Mouse (Mus musculus): ENCODE data around the gene Dync1li2. TPM values are rescaled to one million over a fixed set of nuclear protein-coding genes. Genes with fewer than 3 reads are reported as not detected.

The Dync1li2 gene
- polyA plus RNA-seq, 2 experiments: 8.2 to 9.4 TPM

DNA sequence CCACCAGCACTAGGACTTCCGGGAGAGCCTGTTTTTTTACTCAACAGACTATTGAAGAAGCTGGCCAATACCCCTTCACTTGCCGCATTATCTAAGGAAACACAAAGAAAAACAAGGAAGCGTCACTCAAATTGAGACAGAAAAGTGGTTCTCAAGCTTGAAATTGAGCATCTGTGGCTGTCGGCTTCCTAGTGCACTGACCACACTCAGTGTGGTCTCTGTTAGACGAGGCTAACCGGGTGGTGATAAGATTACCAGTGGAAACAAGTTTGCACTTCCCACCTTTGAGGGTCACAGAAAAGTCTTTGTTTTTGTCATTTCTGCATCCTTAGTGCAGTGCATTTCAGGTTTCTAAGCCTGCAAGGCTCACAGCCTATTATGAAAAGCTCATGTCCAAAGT lies 20.5 kb downstream of the Dync1li2 start:
- no peak overlapping the region for H3K4me3 ChIP-seq (ENCODE audit: insufficient read depth in 1 of 2, low read depth in 2 of 2, low read length in 2 of 2)
- no peaks in the 10 kb centered on the region for H3K27me3 ChIP-seq (ENCODE audit: control insufficient read depth, insufficient read depth, low read length)
- ATAC-seq (ENCODE audit: insufficient read depth) (no peak), DNase-seq (ENCODE audit: low read depth in 3 of 3, low spot score in 3 of 3) (no peak)
- no peak overlapping the region for H3K27ac ChIP-seq
- H3K36me3 ChIP-seq (replicated peaks; ENCODE audit: control insufficient read depth, insufficient read depth, low read depth): peaks cover 43% of the 10 kb centered on the region
- TF ChIP-seq CTCF (IDR thresholded peaks at IDR 0.05; ENCODE audit: low read depth): no peak
- no peak for TF ChIP-seq EP300 (IDR thresholded peaks at IDR 0.05; ENCODE audit: low read depth)
- no peaks in the 10 kb centered on the region for H3K9me3 ChIP-seq (ENCODE audit: control insufficient read depth, low read length)
- H3K4me1 ChIP-seq (replicated peaks; ENCODE audit: control insufficient read depth in 2 of 2, insufficient read depth in 2 of 2, low read length in 1 of 2): no peaks in the 10 kb centered on the region
- H3K9ac ChIP-seq (replicated peaks): no peak overlapping the region
- no peak overlapping the region for H3K4me2 ChIP-seq (ENCODE audit: low read depth)
- 31% methylated on average over 6 of the region's 6 CpGs for WGBS (ENCODE audit: insufficient replicate concordance)

DNA sequence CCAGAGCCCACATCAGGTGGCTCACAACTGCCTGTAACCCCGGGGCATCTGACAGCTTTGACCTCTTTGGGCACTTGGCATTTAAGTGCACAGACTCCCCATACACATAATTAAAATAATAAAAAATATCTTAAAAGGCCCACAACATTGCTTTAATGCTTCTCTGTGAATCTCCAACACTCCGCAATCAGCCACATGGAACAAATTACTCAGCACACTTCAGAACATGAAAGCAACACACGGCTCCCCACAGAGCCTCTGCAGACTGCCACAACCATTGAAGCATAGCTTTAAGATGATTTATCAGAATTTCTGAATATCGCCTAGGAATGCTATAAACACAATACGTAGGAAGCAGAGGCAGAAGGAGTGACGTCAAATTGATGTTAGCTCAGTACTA lies 26.8 kb downstream of the Dync1li2 start:
- no peak for ATAC-seq (ENCODE audit: insufficient read depth)
- TF ChIP-seq CTCF (IDR thresholded peaks at IDR 0.05; ENCODE audit: low read depth) (no peak), EP300 (IDR thresholded peaks at IDR 0.05; ENCODE audit: low read depth) (no peak)
- H3K27me3 ChIP-seq (ENCODE audit: control insufficient read depth, insufficient read depth, low read length): no peaks in the 10 kb centered on the region
- peaks cover 7% of the 10 kb centered on the region for H3K36me3 ChIP-seq (replicated peaks; ENCODE audit: control insufficient read depth, insufficient read depth, low read depth)
- no peak overlapping the region for H3K4me2 ChIP-seq (ENCODE audit: low read depth)
- WGBS (ENCODE audit: insufficient replicate concordance): 74% methylated on average over 6 of the region's 6 CpGs
- 0 out of 4 replicates have a peak, but pooled peaks cover 0 to 2% of the 10 kb centered on the region in 2 experiments for H3K4me1 ChIP-seq (replicated peaks; ENCODE audit: control insufficient read depth in 2 of 2, insufficient read depth in 2 of 2, low read length in 1 of 2)
- H3K9me3 ChIP-seq (ENCODE audit: control insufficient read depth, low read length): no peaks in the 10 kb centered on the region
- H3K27ac ChIP-seq: no peak overlapping the region
- H3K4me3 ChIP-seq (ENCODE audit: insufficient read depth in 1 of 2, low read depth in 2 of 2, low read length in 2 of 2): no peak overlapping the region
- no peak overlapping the region for H3K9ac ChIP-seq (replicated peaks)
- DNase-seq (ENCODE audit: low read depth in 3 of 3, low spot score in 3 of 3): no peak

DNA sequence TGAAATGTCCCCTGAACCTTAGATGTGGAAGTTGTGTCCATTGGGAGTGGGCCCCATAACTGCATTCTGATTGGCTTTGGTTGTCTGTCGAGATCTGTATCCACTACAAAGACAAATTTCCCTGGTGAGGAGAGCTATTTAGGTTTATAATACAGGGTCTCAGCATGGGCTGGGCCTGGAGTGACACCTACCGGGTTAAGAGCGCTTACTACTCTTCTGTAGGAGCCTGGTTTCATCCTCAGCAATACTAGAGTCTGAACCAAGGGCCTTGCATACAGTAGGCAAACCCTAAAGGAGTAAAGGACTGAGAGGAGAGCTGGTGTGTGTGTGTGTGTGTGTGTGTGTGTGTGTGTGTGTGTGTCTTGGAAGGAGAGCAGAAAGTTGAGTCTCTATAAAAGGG lies 28.6 kb downstream of the Dync1li2 start:
- WGBS (ENCODE audit: insufficient replicate concordance): 50% methylated on average over 3 of the region's 3 CpGs
- ATAC-seq (ENCODE audit: insufficient read depth): no peak
- Histone ChIP-seq H3K4me2 (ENCODE audit: low read depth) (no peak overlapping the region), H3K27me3 (ENCODE audit: control insufficient read depth, insufficient read depth, low read length) (no peaks in the 10 kb centered on the region), H3K4me1 (replicated peaks; ENCODE audit: control insufficient read depth in 2 of 2, insufficient read depth in 2 of 2, low read length in 1 of 2) (0 out of 4 replicates have a peak, but pooled peaks cover 0 to 2% of the 10 kb centered on the region in 2 experiments), H3K4me3 (ENCODE audit: insufficient read depth in 1 of 2, low read depth in 2 of 2, low read length in 2 of 2) (no peak overlapping the region), H3K9me3 (ENCODE audit: control insufficient read depth, low read length) (no peaks in the 10 kb centered on the region), H3K27ac (no peak overlapping the region), H3K9ac (replicated peaks) (no peak overlapping the region), H3K36me3 (replicated peaks; ENCODE audit: control insufficient read depth, insufficient read depth, low read depth) (no peaks in the 10 kb centered on the region; the same call in 1 of the 2 replicates)
- no peak for TF ChIP-seq EP300 (IDR thresholded peaks at IDR 0.05; ENCODE audit: low read depth)
- no peak for TF ChIP-seq CTCF (IDR thresholded peaks at IDR 0.05; ENCODE audit: low read depth)
- no peak for DNase-seq (ENCODE audit: low read depth in 3 of 3, low spot score in 3 of 3)

DNA sequence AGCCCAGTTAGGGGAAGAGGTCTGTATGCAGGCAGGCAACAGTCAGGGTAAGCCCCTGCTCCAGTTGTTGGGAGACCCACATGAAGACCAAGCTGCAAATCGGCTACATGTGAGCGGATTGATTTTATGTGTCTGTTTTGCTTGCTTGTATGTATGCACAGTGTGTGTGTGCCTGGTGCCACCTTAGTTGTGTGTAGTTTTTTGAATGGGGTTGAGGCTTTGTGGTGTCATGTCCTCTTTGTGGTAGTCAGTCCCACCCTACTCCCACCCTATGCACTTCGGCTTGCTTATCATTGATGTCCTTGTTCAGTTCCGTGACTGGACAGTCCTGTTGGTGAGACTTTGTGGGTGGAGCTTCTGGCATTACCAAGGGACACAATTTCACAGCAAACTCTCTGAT lies 29.1 kb downstream of the Dync1li2 start:
- no peak for ATAC-seq (ENCODE audit: insufficient read depth)

GRCm38 (mm10) chr8:104412805-104413532 lies 29.9 kb downstream of the Dync1li2 start:
- Histone ChIP-seq H3K9ac (replicated peaks) (no peak overlapping the region), H3K4me3 (ENCODE audit: insufficient read depth in 1 of 2, low read depth in 2 of 2, low read length in 2 of 2) (no peak overlapping the region), H3K4me1 (replicated peaks; ENCODE audit: control insufficient read depth in 2 of 2, insufficient read depth in 2 of 2, low read length in 1 of 2) (0 out of 4 replicates have a peak, but pooled peaks cover 0 to 2% of the 10 kb centered on the region in 2 experiments), H3K9me3 (ENCODE audit: control insufficient read depth, low read length) (no peaks in the 10 kb centered on the region), H3K4me2 (ENCODE audit: low read depth) (no peak overlapping the region), H3K27me3 (ENCODE audit: control insufficient read depth, insufficient read depth, low read length) (no peaks in the 10 kb centered on the region), H3K27ac (no peak overlapping the region), H3K36me3 (replicated peaks; ENCODE audit: control insufficient read depth, insufficient read depth, low read depth) (no peaks in the 10 kb centered on the region)
- no peak for DNase-seq (ENCODE audit: low read depth in 3 of 3, low spot score in 3 of 3)
- ATAC-seq (ENCODE audit: insufficient read depth): no peak
- TF ChIP-seq CTCF (IDR thresholded peaks at IDR 0.05; ENCODE audit: low read depth): no peak
- TF ChIP-seq EP300 (IDR thresholded peaks at IDR 0.05; ENCODE audit: low read depth): no peak
- 54% methylated on average over 7 of the region's 7 CpGs for WGBS (ENCODE audit: insufficient replicate concordance)

More for the DNA sequence above, 29.1 kb downstream of the Dync1li2 start:
- Histone ChIP-seq H3K36me3 (replicated peaks; ENCODE audit: control insufficient read depth, insufficient read depth, low read depth) (no peaks in the 10 kb centered on the region; the same call in 1 of the 2 replicates), H3K27me3 (ENCODE audit: control insufficient read depth, insufficient read depth, low read length) (no peaks in the 10 kb centered on the region), H3K4me1 (replicated peaks; ENCODE audit: control insufficient read depth in 2 of 2, insufficient read depth in 2 of 2, low read length in 1 of 2) (0 out of 4 replicates have a peak, but pooled peaks cover 0 to 2% of the 10 kb centered on the region in 2 experiments), H3K4me3 (ENCODE audit: insufficient read depth in 1 of 2, low read depth in 2 of 2, low read length in 2 of 2) (no peak overlapping the region), H3K4me2 (ENCODE audit: low read depth) (no peak overlapping the region), H3K27ac (no peak overlapping the region), H3K9me3 (ENCODE audit: control insufficient read depth, low read length) (no peaks in the 10 kb centered on the region), H3K9ac (replicated peaks) (no peak overlapping the region)
- 53% methylated on average over 4 of the region's 4 CpGs for WGBS (ENCODE audit: insufficient replicate concordance)
- DNase-seq (ENCODE audit: low read depth in 3 of 3, low spot score in 3 of 3): no peak
- no peak for TF ChIP-seq EP300 (IDR thresholded peaks at IDR 0.05; ENCODE audit: low read depth)
